Mouse (Mus musculus) intestine, embryonic 14.5 days (tissue): ENCODE results near the gene Ints11. TPM values are rescaled to one million over a fixed set of nuclear protein-coding genes. Genes with fewer than 3 reads are reported as not detected.

Experiments used
- ATAC-seq: fragments of 200-750 bp; cut with Nextera tagmentation; replicated peaks from 2 replicates; pipeline ENCODE4 v1.8.0; 2017; ENCODE audit warnings: low read depth, moderate number of reproducible peaks, moderate TSS enrichment, moderate library complexity; ENCODE audit not compliant: low FRiP score, low TSS enrichment
- DNase-seq: peaks from one replicate; pipeline ENCODE4 v3.0.0-alpha.2; 2018; ENCODE audit warnings: low spot score
- H3K27ac ChIP-seq: fragments of 300-500 bp; sonication (generic); 2 replicates; pipeline ENCODE4 v1.5.1; 2014; ENCODE audit warnings: low read depth, mild to moderate bottlenecking, control low read depth
- H3K27me3 ChIP-seq: fragments of 300-500 bp; sonication (generic); replicated peaks from 2 replicates; pipeline ENCODE4 v1.6.1; 2014; ENCODE audit warnings: low read length, control low read depth; ENCODE audit not compliant: control insufficient read depth, insufficient read depth
- H3K36me3 ChIP-seq: fragments of 300-500 bp; sonication (generic); 2 replicates; pipeline ENCODE4 v1.6.1; 2014; ENCODE audit warnings: low read length, control low read depth; ENCODE audit not compliant: control insufficient read depth, insufficient read depth
- H3K4me1 ChIP-seq: fragments of 300-500 bp; sonication (generic); replicated peaks from 2 replicates; pipeline ENCODE4 v1.6.1; 2014; ENCODE audit warnings: low read length, control low read depth, mixed read lengths; ENCODE audit not compliant: control insufficient read depth, insufficient read depth
- H3K4me2 ChIP-seq: fragments of 300-500 bp; sonication (generic); 2 replicates; pipeline ENCODE4 v1.6.1; 2014; ENCODE audit warnings: low read length
- H3K4me3 ChIP-seq: fragments of 300-500 bp; sonication (generic); 2 replicates; pipeline ENCODE4 v1.5.1; 2014; ENCODE audit warnings: low read depth, low read length, control low read depth, mixed read lengths
- H3K9ac ChIP-seq: fragments of 300-500 bp; sonication (generic); 2 replicates; pipeline ENCODE4 v1.6.1; 2014; ENCODE audit warnings: mild to moderate bottlenecking, low read length
- H3K9me3 ChIP-seq: fragments of 300-500 bp; sonication (generic); 2 replicates; pipeline ENCODE4 v1.6.1; 2016; ENCODE audit warnings: low read length, control low read depth; ENCODE audit not compliant: control insufficient read depth
- WGBS: fragments of 180-500 bp; shearing (Covaris S2); extraction: QIAGEN DNeasy Blood & Tissue Kit; methylation state at CpG from one replicate; pipeline ENCODE4 v1.1.7; 2014; 5-methylcytosine and 5-hydroxymethylcytosine counted together
- polyA plus RNA-seq: library from polyadenylated mRNA; unstranded; fragments of >200 nt; fragmentation: Nextera tagmentation; extraction: Ambion mirVana; gene quantifications from 2 replicates; pipeline ENCODE4 v1.2.1, GENCODE M21; 2014

Gene Ints11
- polyA plus RNA-seq, 1 experiment from 2014 or later: 69.3 TPM

DNA sequence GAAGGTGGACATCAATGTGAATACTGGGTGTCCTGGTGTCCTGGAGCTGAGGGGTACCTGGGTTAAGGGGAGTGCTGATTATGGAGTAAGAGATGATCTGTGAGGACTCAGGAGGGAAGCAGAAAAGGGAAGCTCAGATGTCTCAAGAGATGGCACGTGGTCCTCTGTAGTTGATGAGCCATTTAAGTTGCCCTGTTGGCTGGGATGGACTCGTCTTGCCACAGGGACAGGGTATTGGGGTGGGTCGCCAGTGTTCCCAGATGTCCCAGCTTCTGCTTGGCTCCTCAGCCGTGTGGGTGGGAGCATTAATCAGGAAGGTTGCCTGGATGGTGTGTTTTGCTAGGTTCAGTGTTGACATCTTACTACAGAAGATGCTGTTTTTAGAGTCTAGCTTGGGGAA, 36.1 kb upstream of the Ints11 start:
- H3K9ac ChIP-seq: no peak overlapping the region
- H3K27ac ChIP-seq: no peak overlapping the region
- H3K4me1 ChIP-seq: peaks cover 30% of the 10 kb centered on the region
- no peak overlapping the region for H3K4me3 ChIP-seq
- WGBS: 92% methylated on average over 4 of the region's 4 CpGs
- DNase-seq: no peak
- H3K27me3 ChIP-seq: no peaks in the 10 kb centered on the region
- no peak for ATAC-seq
- peaks cover 7% of the 10 kb centered on the region; the same call in 1 of the 2 replicates for H3K36me3 ChIP-seq
- H3K9me3 ChIP-seq: no peaks in the 10 kb centered on the region
- no peak overlapping the region for H3K4me2 ChIP-seq

DNA sequence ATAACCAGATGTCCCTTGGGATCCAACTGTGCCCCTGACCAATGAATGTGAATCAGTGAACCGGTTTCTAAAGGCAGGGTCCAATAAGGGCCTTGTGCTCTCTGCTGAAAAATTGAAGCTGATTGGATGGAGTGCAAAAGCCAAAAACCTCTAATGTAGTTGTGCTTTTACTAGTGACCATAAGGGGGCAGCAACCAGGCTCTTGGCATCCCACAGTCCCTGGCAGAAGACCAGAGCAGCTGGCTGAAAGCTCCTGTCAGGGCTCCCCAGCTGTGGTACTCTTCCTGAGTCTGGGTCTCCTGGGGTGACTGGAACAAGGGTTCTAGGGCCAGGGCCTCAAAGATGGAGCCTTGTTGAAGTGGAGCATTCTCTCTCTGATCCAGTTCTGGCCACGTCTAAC, 35.5 kb upstream of the Ints11 start:
- DNase-seq (peak; percentile 87), ATAC-seq (no peak)
- no peaks in the 10 kb centered on the region for H3K27me3 ChIP-seq
- H3K36me3 ChIP-seq: peaks cover 7% of the 10 kb centered on the region; the same call in 1 of the 2 replicates
- 24% methylated on average over 2 of the region's 2 CpGs for WGBS
- peak overlapping the region; percentile 63 for H3K27ac ChIP-seq
- H3K4me2 ChIP-seq: no peak overlapping the region
- peaks cover 32% of the 10 kb centered on the region for H3K4me1 ChIP-seq
- H3K9me3 ChIP-seq: no peaks in the 10 kb centered on the region
- H3K9ac ChIP-seq: no peak overlapping the region
- H3K4me3 ChIP-seq: no peak overlapping the region

DNA sequence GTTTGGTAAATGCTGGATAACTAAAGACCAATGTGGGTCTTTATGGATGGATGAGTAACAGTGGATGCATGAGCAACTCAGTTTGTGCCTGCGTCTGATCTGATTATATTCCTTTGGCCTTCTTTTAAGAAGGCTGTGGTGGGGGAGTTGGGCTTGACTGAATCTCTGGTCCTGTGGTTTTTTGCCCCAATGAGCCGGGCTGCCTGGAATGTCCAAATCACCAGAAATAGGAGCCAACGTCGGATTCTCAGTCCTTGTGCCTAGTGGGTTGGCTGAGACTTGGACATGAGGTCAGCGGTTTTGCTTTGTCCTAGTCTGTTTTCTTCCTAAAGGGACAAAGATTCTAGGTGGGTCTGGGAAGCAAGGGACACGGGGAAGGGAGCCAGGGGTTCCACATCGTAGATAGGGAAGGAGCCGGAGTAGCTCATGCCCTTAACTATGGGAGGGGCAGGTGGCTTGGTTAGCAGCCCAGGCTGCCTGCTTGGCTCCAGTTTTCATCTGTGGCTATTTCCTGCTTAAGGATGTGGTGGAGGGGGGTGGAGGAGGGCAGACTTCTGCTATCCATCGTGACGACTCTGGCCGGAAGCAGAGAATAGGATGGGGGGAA, 31.8 kb upstream of the Ints11 start:
- H3K27ac ChIP-seq: peak overlapping the region; percentile 87
- no peak overlapping the region for H3K4me2 ChIP-seq
- peaks cover 48% of the 10 kb centered on the region for H3K4me1 ChIP-seq
- ATAC-seq: no peak
- H3K4me3 ChIP-seq: no peak overlapping the region
- 68% methylated on average over 11 of the region's 11 CpGs for WGBS
- no peak overlapping the region for H3K9ac ChIP-seq
- no peaks in the 10 kb centered on the region for H3K9me3 ChIP-seq
- DNase-seq: no peak
- no peaks in the 10 kb centered on the region for H3K27me3 ChIP-seq
- H3K36me3 ChIP-seq: peaks cover 9% of the 10 kb centered on the region; the same call in 1 of the 2 replicates

DNA sequence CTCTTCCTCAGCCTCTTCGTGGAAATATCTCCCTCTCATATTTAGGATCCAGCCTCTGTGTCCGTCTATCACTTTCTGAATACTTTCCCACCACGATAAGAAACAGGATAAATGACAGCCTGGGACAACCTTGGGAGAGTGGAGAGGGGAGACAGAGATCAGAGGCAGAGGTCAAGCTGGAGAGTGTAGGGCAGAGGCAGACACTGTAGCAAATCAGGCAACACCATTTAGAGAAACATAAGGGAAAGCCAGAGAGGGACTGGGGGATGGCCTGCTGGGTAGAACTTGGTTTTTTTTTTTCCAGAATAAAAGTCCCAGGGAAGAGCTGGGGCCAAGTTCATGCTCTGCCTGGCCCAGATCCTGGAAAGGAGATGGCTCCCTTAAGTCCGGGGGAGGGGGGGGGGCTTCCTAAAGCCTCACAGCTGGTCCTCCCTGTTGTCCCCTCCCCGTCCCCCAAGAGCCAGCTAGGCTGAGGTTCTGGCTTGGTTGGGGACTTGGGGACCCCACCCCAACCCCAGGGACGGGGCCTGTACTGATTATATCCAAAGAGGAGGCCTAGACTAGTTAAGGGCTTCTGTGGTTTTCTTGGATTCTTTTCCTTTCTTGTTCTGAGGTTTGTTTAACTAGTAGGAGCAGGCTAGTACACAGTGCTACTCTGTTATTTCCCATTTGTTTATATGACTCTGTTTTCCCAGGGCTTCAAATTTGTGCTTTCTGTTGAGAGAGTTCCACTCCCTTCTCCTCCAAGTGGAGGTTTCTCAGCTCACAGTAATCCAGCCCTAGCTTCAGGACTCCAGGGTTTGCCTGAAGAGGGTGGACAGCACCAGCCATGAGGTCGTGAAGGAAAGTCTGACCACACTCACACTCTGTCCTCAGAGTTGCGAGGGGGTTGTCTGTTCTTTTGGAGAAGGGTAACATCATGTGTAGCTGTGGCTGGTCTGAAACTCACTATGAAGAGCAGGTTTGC, 30.9 kb upstream of the Ints11 start:
- Histone ChIP-seq H3K27ac (peak overlapping the region; percentile 87), H3K4me3 (no peak overlapping the region), H3K9me3 (no peaks in the 10 kb centered on the region), H3K36me3 (peaks cover 12% of the 10 kb centered on the region), H3K9ac (no peak overlapping the region), H3K4me1 (peaks cover 42% of the 10 kb centered on the region), H3K4me2 (0 out of 2 replicates have a peak overlapping the region, but pooled peaks have one; percentile 15), H3K27me3 (no peaks in the 10 kb centered on the region)
- 38% methylated on average over 8 of the region's 8 CpGs for WGBS
- ATAC-seq (no peak), DNase-seq (no peak)

DNA sequence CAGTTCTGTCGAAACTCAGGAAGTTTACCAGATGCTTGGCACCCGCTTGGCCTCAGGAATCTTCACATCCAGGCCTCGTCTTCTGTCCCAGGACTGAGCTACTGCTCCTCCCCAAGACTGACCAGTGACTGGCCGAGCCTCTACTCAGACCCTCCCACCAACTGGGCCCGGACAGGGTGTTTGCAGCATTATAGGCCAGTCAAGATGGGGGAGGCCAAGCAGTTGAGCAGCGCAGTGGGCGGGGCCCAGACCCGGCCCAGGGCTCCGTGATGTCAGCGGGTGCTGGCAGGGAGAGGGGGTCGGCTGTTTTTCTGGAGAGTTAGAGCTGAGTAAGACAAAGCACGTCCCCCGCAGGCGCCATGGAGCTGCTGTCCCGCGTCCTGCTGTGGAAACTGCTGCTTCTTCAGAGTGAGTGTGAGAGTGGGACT, 29.8 kb upstream of the Ints11 start, which contains the start of gene Mxra8:
Mxra8 (plus strand) TSS at position 198 of the 428 bp plus-strand sequence.
- peak within 1 kb of the TSS; percentile 43 for H3K4me3 ChIP-seq
- peak within 1 kb of the TSS; percentile 51 for H3K9ac ChIP-seq
- peaks cover 17% of the 10 kb centered on the region for H3K36me3 ChIP-seq
- H3K27me3 ChIP-seq: no peaks in the 10 kb centered on the region
- DNase-seq (peak; percentile 75), ATAC-seq (peak; percentile 76)
- H3K4me2 ChIP-seq: peak within 1 kb of the TSS; percentile 95
- no peaks in the 10 kb centered on the region for H3K9me3 ChIP-seq
- H3K27ac ChIP-seq: peak within 1 kb of the TSS; percentile 87
- peaks cover 37% of the 10 kb centered on the region for H3K4me1 ChIP-seq
- 3% methylated on average over 16 of the region's 16 CpGs for WGBS

DNA sequence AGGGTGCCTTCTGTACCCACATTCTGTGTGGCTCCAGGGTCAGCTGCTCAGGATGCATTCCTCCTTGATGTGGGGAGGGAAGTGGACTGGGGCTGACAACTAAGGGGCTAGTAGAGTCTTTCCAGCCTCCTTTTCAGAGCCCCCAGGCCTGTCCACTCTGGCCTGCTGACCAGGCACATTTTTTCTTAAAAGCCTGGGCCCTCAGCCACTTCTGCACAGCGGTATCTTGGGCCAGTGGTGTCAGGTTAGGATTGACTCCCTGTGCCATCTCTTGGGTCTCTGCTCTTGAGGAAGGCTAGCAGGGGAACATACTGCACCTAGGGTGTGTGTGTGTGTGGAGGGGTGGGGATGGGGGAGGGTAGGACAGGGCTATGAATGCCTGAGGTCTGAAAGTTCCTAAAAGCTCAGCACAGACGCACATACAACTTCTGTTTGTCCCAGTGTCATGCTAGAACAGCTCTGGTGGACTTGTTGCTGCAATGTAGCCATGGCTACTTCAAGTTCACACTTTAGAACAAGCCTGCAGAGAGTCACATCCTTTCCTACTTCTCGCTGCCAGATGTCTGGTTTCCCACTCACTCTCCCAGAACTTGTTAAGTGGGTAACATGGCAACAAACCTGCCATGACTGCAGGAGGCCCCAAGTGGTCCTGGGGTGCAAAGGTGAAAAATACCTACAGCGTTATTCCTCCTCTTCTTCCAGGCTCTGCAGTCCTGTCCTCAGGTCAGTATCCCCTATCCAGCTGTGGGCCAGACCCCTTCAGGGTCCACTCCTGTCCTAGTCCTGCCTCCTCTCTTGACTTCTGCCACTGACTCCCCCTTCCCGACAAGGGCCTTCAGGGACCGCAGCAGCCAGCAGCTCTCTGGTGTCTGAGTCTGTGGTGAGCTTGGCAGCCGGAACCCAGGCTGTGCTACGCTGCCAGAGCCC, 29.0 kb upstream of the Ints11 start:
- H3K4me1 ChIP-seq: peaks cover 37% of the 10 kb centered on the region
- H3K4me2 ChIP-seq: peak overlapping the region; percentile 95
- peak; percentile 10; the same call in 1 of the 2 replicates for ATAC-seq
- no peak for DNase-seq
- H3K27ac ChIP-seq: peak overlapping the region; percentile 87
- 11% methylated on average over 8 of the region's 8 CpGs for WGBS
- H3K36me3 ChIP-seq: peaks cover 17% of the 10 kb centered on the region
- H3K4me3 ChIP-seq: peak overlapping the region; percentile 43
- no peaks in the 10 kb centered on the region for H3K9me3 ChIP-seq
- H3K27me3 ChIP-seq: no peaks in the 10 kb centered on the region
- peak overlapping the region; percentile 51 for H3K9ac ChIP-seq

DNA sequence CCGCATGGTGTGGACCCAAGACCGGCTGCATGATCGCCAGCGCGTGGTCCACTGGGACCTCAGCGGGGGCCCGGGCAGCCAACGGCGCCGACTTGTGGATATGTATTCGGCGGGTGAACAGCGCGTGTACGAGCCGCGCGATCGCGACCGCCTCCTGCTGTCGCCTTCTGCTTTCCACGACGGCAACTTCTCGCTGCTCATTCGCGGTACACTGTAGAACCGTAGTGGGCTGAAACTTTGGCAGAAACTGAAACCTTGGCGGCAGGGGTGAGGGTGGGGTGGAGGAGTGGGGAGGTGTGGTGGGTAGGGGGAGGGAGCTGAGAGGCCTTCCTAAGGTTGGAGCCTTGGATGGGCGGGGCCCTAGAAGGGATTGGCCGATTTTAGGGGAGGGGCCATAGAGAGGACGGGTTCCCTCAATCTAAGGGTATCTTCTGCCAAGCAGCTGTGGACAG, 28.3 kb upstream of the Ints11 start:
- WGBS: under 1% methylated on average over 32 of the region's 32 CpGs
- Histone ChIP-seq H3K4me2 (peak overlapping the region; percentile 95), H3K27ac (peak overlapping the region; percentile 87; the same call in 1 of the 2 replicates), H3K27me3 (no peaks in the 10 kb centered on the region), H3K36me3 (peaks cover 17% of the 10 kb centered on the region), H3K9me3 (no peaks in the 10 kb centered on the region), H3K4me1 (peaks cover 37% of the 10 kb centered on the region), H3K9ac (peak overlapping the region; percentile 51), H3K4me3 (peak overlapping the region; percentile 43)
- peak; percentile 75 for DNase-seq
- ATAC-seq: peak; percentile 69
